ENCODE assay signal across 11 mouse cellular contexts in genomic region chr2:18938232-18938631, GRCm38 (mm10). TPM values are rescaled to one million over a fixed set of nuclear protein-coding genes. Genes with fewer than 3 reads are reported as not detected.
A peak's percentile ranks its signal among the peaks of the same experiment; 100 is the strongest.
DNase-seq lines count a peak whose midpoint lies in the region; ATAC-seq and TF ChIP-seq lines count a peak whose summit lies in the region.
"Had no signal": no experiment of that assay in that cellular context is flagged by ENCODE, and none has a peak within 500 bp of the region (broad histone marks: within the 10 kb centered on the region; RNA-seq: fewer than 3 reads in every experiment).

No protein-coding gene starts in this region.

- no peaks in the 10 kb centered on the region for H3K9me3 ChIP-seq in lung, embryonic 15.5 days
- no peaks in the 10 kb centered on the region for H3K9me3 ChIP-seq in embryonic facial prominence, embryonic 11.5 days (replicated peaks; ENCODE audit: control insufficient read depth, low read length)
- no peaks in the 10 kb centered on the region for H3K9me3 ChIP-seq in liver, embryonic 12.5 days (replicated peaks)
- H3K9me3 ChIP-seq: forebrain, embryonic 13.5 days; midbrain, embryonic 12.5 days had no signal

- no peak for TF ChIP-seq CTCF in left cerebral cortex, adult 2 months (IDR thresholded peaks at IDR 0.05)

- no peak for ATAC-seq in lung, embryonic 15.5 days (ENCODE audit: borderline replicate concordance, extremely low read depth, low FRiP score, low TSS enrichment)
- no peak for ATAC-seq in embryonic facial prominence, embryonic 11.5 days (replicated peaks; ENCODE audit: insufficient number of reproducible peaks, low FRiP score, low TSS enrichment, low read depth)
- no peak for ATAC-seq in liver, embryonic 12.5 days
- ATAC-seq: forebrain, embryonic 13.5 days had no signal

- peaks cover 29% of the 10 kb centered on the region for H3K4me1 ChIP-seq in lung, embryonic 15.5 days
- no peaks in the 10 kb centered on the region for H3K4me1 ChIP-seq in embryonic facial prominence, embryonic 11.5 days (ENCODE audit: control insufficient read depth, insufficient read depth, low read length)
- peaks cover 100% of the 10 kb centered on the region for H3K4me1 ChIP-seq in liver, embryonic 12.5 days

- H3K9ac ChIP-seq in lung, embryonic 15.5 days, result no peak overlapping the region
- H3K9ac ChIP-seq in embryonic facial prominence, embryonic 11.5 days (replicated peaks; ENCODE audit: low read length), result no peak overlapping the region
- no peak overlapping the region for H3K9ac ChIP-seq in liver, embryonic 12.5 days
- H3K9ac ChIP-seq: forebrain, embryonic 13.5 days; midbrain, embryonic 12.5 days had no signal

- H3K4me2 ChIP-seq in lung, embryonic 15.5 days, result no peak overlapping the region
- H3K4me2 ChIP-seq in embryonic facial prominence, embryonic 11.5 days (ENCODE audit: low read depth, low read length), result no peak overlapping the region
- H3K4me2 ChIP-seq in liver, embryonic 12.5 days, result peak overlapping the region; percentile 23; the same call in 1 of the 2 replicates
- H3K4me2 ChIP-seq: forebrain, embryonic 13.5 days; midbrain, embryonic 12.5 days had no signal

- H3K27me3 ChIP-seq in lung, embryonic 15.5 days, result no peaks in the 10 kb centered on the region
- H3K27me3 ChIP-seq in embryonic facial prominence, embryonic 11.5 days (ENCODE audit: control insufficient read depth, insufficient read depth, low read length), result no peaks in the 10 kb centered on the region
- H3K27me3 ChIP-seq in liver, embryonic 12.5 days (replicated peaks), result no peaks in the 10 kb centered on the region
- H3K27me3 ChIP-seq: forebrain, embryonic 13.5 days; midbrain, embryonic 12.5 days had no signal

- no peak for DNase-seq in lung, postnatal 25 days (ENCODE audit: low spot score)
- DNase-seq in embryonic facial prominence, embryonic 11.5 days (ENCODE audit: low spot score), result peak; percentile 33
- DNase-seq in kidney, adult 18-20 months, result peak; percentile 45
- DNase-seq in yolk sac, embryonic 10.5 days (ENCODE audit: low spot score), result no peak
- no peak for DNase-seq in cerebellum, adult 8-10 months
- no peak for DNase-seq in left cerebral cortex, adult 2 months (ENCODE audit: extremely low spot score in 1 of 2, low spot score in 2 of 2)
- DNase-seq: gastrocnemius, postnatal 25 days had no signal

- WGBS in lung, embryonic 15.5 days, result 19% methylated on average over 1 of the region's 1 CpGs
- 10% methylated on average over 1 of the region's 1 CpGs for WGBS in embryonic facial prominence, embryonic 11.5 days
- 54% methylated on average over 1 of the region's 1 CpGs for WGBS in liver, embryonic 12.5 days (ENCODE audit: insufficient replicate concordance)

- peak overlapping the region; percentile 57 for H3K27ac ChIP-seq in lung, embryonic 15.5 days
- no peak overlapping the region for H3K27ac ChIP-seq in embryonic facial prominence, embryonic 11.5 days (replicated peaks; ENCODE audit: low read depth, low read length)
- peak overlapping the region; percentile 86 for H3K27ac ChIP-seq in liver, embryonic 12.5 days
- no peak overlapping the region for H3K27ac ChIP-seq in left cerebral cortex, adult 2 months
- H3K27ac ChIP-seq: forebrain, embryonic 13.5 days; midbrain, embryonic 12.5 days had no signal

- H3K4me3 ChIP-seq in lung, embryonic 15.5 days, result no peak overlapping the region
- no peak overlapping the region for H3K4me3 ChIP-seq in embryonic facial prominence, embryonic 11.5 days (ENCODE audit: low read depth, low read length)
- no peak overlapping the region for H3K4me3 ChIP-seq in liver, embryonic 12.5 days
- H3K4me3 ChIP-seq in left cerebral cortex, adult 2 months, result no peak overlapping the region
- H3K4me3 ChIP-seq: forebrain, embryonic 13.5 days; midbrain, embryonic 12.5 days had no signal

- no peaks in the 10 kb centered on the region for H3K36me3 ChIP-seq in lung, embryonic 15.5 days
- no peaks in the 10 kb centered on the region for H3K36me3 ChIP-seq in embryonic facial prominence, embryonic 11.5 days (replicated peaks; ENCODE audit: control insufficient read depth, insufficient read depth, low read depth, low read length)
- 0 out of 2 replicates have a peak, but pooled peaks cover 3% of the 10 kb centered on the region for H3K36me3 ChIP-seq in liver, embryonic 12.5 days
- H3K36me3 ChIP-seq: midbrain, embryonic 12.5 days had no signal

- intact Hi-C loops in left cerebral cortex, adult 2 months (cut with DNase I), result no loop called here

RNA-seq across cellular contexts. Expression of gene Pip4k2a, which starts 59.7 kb away (rescaled TPM):
- 8.1 and 9.0 TPM in 2 replicates for polyA plus RNA-seq in lung, embryonic 15.5 days (2015; fragmentation: Nextera tagmentation; extraction: Ambion mirVana)
- polyA plus RNA-seq in embryonic facial prominence, embryonic 11.5 days (2014; fragmentation: Nextera tagmentation; extraction: Ambion mirVana), result 9.5 and 9.7 TPM in 2 replicates
- 26.2 and 26.4 TPM in 2 replicates for polyA plus RNA-seq in liver, embryonic 12.5 days (2016; fragmentation: Nextera tagmentation; extraction: Ambion mirVana)
- 10 to 100 TPM; 49.3 to 50.1 TPM for total RNA-seq in left cerebral cortex, adult 2 months (2021)

RNA-seq across cellular contexts. Expression of gene 4930426L09Rik, which starts 59.9 kb away (rescaled TPM):
- polyA plus RNA-seq in lung, embryonic 15.5 days (2015; fragmentation: Nextera tagmentation; extraction: Ambion mirVana), result 0.14 and 0.26 TPM in 2 replicates
- polyA plus RNA-seq in embryonic facial prominence, embryonic 11.5 days (2014; fragmentation: Nextera tagmentation; extraction: Ambion mirVana), result 0.24 and 0.32 TPM in 2 replicates
- 0.29 and 0.30 TPM in 2 replicates for polyA plus RNA-seq in liver, embryonic 12.5 days (2016; fragmentation: Nextera tagmentation; extraction: Ambion mirVana)
- total RNA-seq in left cerebral cortex, adult 2 months (2021), result 1 to 10 TPM in 1 of 2 experiments, under 1 TPM in 1; 0.63 to 1.1 TPM

Comparison
In these comparisons a context has a peak if more than half of its experiments do, and no peak if none do; other contexts are left out.
1. H3K27ac ChIP-seq: peak in lung, embryonic 15.5 days (single experiment) and liver, embryonic 12.5 days (single experiment); none in embryonic facial prominence, embryonic 11.5 days (single experiment) and left cerebral cortex, adult 2 months (single experiment).
2. DNase-seq: peak in embryonic facial prominence, embryonic 11.5 days (single experiment) and kidney, adult 18-20 months (single experiment); none in lung, postnatal 25 days (single experiment), yolk sac, embryonic 10.5 days (single experiment), cerebellum, adult 8-10 months (single experiment) and left cerebral cortex, adult 2 months (0 of 2).